Mouse (Mus musculus) gastrocnemius, adult 8-10 months (tissue): ENCODE measurements at regions not wholly inside any gene's neighbourhood (a gene's known extent, or its start where the extent isn't known, plus 50 kb on each side); places are given as distances from the start of the nearest gene placed in this dataset. TPM values are rescaled to one million over a fixed set of nuclear protein-coding genes. Genes with fewer than 3 reads are reported as not detected.
"Not testable (repeated sequence)": the region's sequence is repeated elsewhere in the genome, so short reads cannot be mapped to it uniquely, and the experiment has no call there.

Experiments used
- DNase-seq, 2 experiments: peaks; one replicate each; pipeline ENCODE4 v3.0.0; 2022; ENCODE audit warnings: low spot score in 2 of 2
- microRNA-seq: library from miRNA; unstranded; fragments of <30 nt; microRNA quantifications from one replicate; pipeline ENCODE4 v1.2.0, GENCODE M21; 2022

GRCm38 (mm10) chr12:113422736-113423254 lies 66.5 kb upstream of the Adam6b start:
- no peak for DNase-seq

GRCm38 (mm10) chr12:113423736-113424597 lies 65.3 kb upstream of the Adam6b start:
- peak in 1 of 2 experiments; percentile 6 for DNase-seq

GRCm38 (mm10) chr12:113424598-113425208 lies 64.6 kb upstream of the Adam6b start:
- not testable (repeated sequence) for DNase-seq

GRCm38 (mm10) chr12:113425209-113426070 lies 63.9 kb upstream of the Adam6b start:
- no peak for DNase-seq

- DNase-seq, result no peak
Measured at GRCm38 (mm10) chr12:113426636-113427035, 62.7 kb upstream of the Adam6b start.

- no peak for DNase-seq
Measured at GRCm38 (mm10) chr12:113427339-113427738, 62.0 kb upstream of the Adam6b start.

- DNase-seq, result no peak
Measured at GRCm38 (mm10) chr12:113428461-113428860, 60.9 kb upstream of the Adam6b start.

- no peak for DNase-seq
Measured at GRCm38 (mm10) chr12:113428901-113429300, 60.4 kb upstream of the Adam6b start.

GRCm38 (mm10) chr12:113430340-113430739 lies 59.0 kb upstream of the Adam6b start:
- no peak for DNase-seq

Small RNA genes lying in the stretch of these regions (microRNA-seq; reads per million reads assigned to microRNA genes)
- gene Gm22175 (not detected), gene Gm24022 (not detected), gene Gm25747 (not detected)
